Mouse (Mus musculus) G1E (cell line): ENCODE data around the gene Rtkn. TPM values are rescaled to one million over a fixed set of nuclear protein-coding genes. Genes with fewer than 3 reads are reported as not detected.

Experiments
- ATAC-seq: 2 replicates; pipeline ENCODE4 v1.8.0; 2016; ENCODE audit warnings: mild to moderate bottlenecking; ENCODE audit not compliant: insufficient number of reproducible peaks, poor library complexity, low FRiP score, severe bottlenecking; ENCODE audit errors: extremely low read depth
- DNase-seq: peaks from one replicate; pipeline ENCODE4 v3.0.0; 2012; ENCODE audit warnings: low spot score
- H3K27me3 ChIP-seq: 2 replicates; pipeline ENCODE4 v1.6.1; 2012; ENCODE audit warnings: mild to moderate bottlenecking, low read length, inconsistent platforms; ENCODE audit not compliant: insufficient read depth
- H3K36me3 ChIP-seq: replicated peaks from 2 replicates; pipeline ENCODE3; 2012; ENCODE audit warnings: mild to moderate bottlenecking, inconsistent platforms
- H3K4me1 ChIP-seq: 2 replicates; pipeline ENCODE4 v1.6.1; 2012; ENCODE audit warnings: low read depth, low read length, inconsistent platforms, mixed read lengths; ENCODE audit not compliant: insufficient read depth
- H3K4me3 ChIP-seq: 2 replicates; pipeline ENCODE4 v1.5.1; 2012; ENCODE audit warnings: low read depth, mild to moderate bottlenecking, inconsistent platforms, low read length, moderate library complexity, mixed read lengths
- H3K9me3 ChIP-seq: replicated peaks from 2 replicates; pipeline ENCODE4 v1.6.1; 2012; ENCODE audit warnings: inconsistent platforms
- CTCF ChIP-seq: IDR thresholded peaks from 2 replicates; pipeline ENCODE4 v1.5.1; 2012; ENCODE audit warnings: low read depth, low read length, inconsistent platforms, mixed read lengths
- GATA1 ChIP-seq: IDR thresholded peaks from 2 replicates; pipeline ENCODE4 v1.6.1; 2012; ENCODE audit warnings: borderline replicate concordance, low read length, inconsistent platforms, mixed read lengths
- GATA2 ChIP-seq: IDR thresholded peaks from 2 replicates; pipeline ENCODE4 v1.6.1; 2012; ENCODE audit warnings: low read depth, low read length, inconsistent platforms, borderline replicate concordance
- POLR2AphosphoS5 ChIP-seq: IDR thresholded peaks from 2 replicates; pipeline ENCODE4 v1.6.1; 2012; ENCODE audit warnings: low read depth, low read length, inconsistent platforms; ENCODE audit not compliant: insufficient replicate concordance
- TAL1 ChIP-seq: conservative IDR thresholded peaks from 2 replicates; pipeline ENCODE4 v1.6.1; 2012; ENCODE audit warnings: low read depth, low read length, inconsistent platforms, mixed read lengths
- polyA plus RNA-seq: library from polyadenylated mRNA; stranded (reverse); fragments of >175 nt; gene quantifications from 2 replicates; pipeline ENCODE4 v1.2.3, GENCODE M21; 2012
- total RNA-seq, 2 experiments: library from RNA; stranded (forward) in 1 of 2; stranded (reverse) in 1 of 2; fragments of 200-1000 nt in 1 of 2; fragments of >200 nt in 1 of 2; fragmentation: Nextera tagmentation in 1 of 2; gene quantifications; 2 replicates each; pipeline ENCODE4 v1.2.3; 2014 to 2017

Rtkn gene
- total and polyA plus RNA-seq, 3 experiments = 4.0 to 34.2 (median 7.6) TPM

- ATAC-seq (no peak), DNase-seq (no peak)
- Histone ChIP-seq H3K36me3 (peaks cover 77% of the 10 kb centered on the region), H3K9me3 (no peaks in the 10 kb centered on the region), H3K4me1 (peaks cover 18% of the 10 kb centered on the region), H3K4me3 (no peak overlapping the region), H3K27me3 (no peaks in the 10 kb centered on the region)
- TF ChIP-seq GATA1 (no peak), POLR2AphosphoS5 (no peak), CTCF (no peak), GATA2 (no peak), TAL1 (no peak)
Observed at GRCm38 (mm10) chr6:83175996-83176395, 40.7 kb downstream of the Rtkn start.

- no peak for DNase-seq
- ATAC-seq = no peak
- Histone ChIP-seq H3K4me1 (peaks cover 16% of the 10 kb centered on the region), H3K27me3 (no peaks in the 10 kb centered on the region), H3K9me3 (no peaks in the 10 kb centered on the region), H3K36me3 (peaks cover 74% of the 10 kb centered on the region), H3K4me3 (no peak overlapping the region)
- TF ChIP-seq GATA2 = no peak
- no peak for TF ChIP-seq TAL1
- TF ChIP-seq POLR2AphosphoS5 = no peak
- no peak for TF ChIP-seq GATA1
- TF ChIP-seq CTCF = no peak
Observed at GRCm38 (mm10) chr6:83179390-83180117, 44.3 kb downstream of the Rtkn start.

GRCm38 (mm10) chr6:83180605-83181004, 45.3 kb downstream of the Rtkn start:
- no peak overlapping the region for H3K4me3 ChIP-seq
- DNase-seq = no peak
- H3K9me3 ChIP-seq = no peaks in the 10 kb centered on the region
- no peak for TF ChIP-seq TAL1
- TF ChIP-seq CTCF = no peak
- TF ChIP-seq POLR2AphosphoS5 = no peak
- TF ChIP-seq GATA2 = no peak
- TF ChIP-seq GATA1 = no peak
- peaks cover 80% of the 10 kb centered on the region for H3K36me3 ChIP-seq
- H3K4me1 ChIP-seq = peaks cover 16% of the 10 kb centered on the region
- no peaks in the 10 kb centered on the region for H3K27me3 ChIP-seq
- no peak for ATAC-seq

GRCm38 (mm10) chr6:83184858-83185435, 49.7 kb downstream of the Rtkn start:
- DNase-seq = no peak
- no peak for TF ChIP-seq GATA2
- no peak for TF ChIP-seq POLR2AphosphoS5
- TF ChIP-seq CTCF = no peak
- TF ChIP-seq GATA1 = no peak
- TF ChIP-seq TAL1 = no peak
- Histone ChIP-seq H3K27me3 (no peaks in the 10 kb centered on the region), H3K36me3 (peaks cover 92% of the 10 kb centered on the region), H3K9me3 (no peaks in the 10 kb centered on the region), H3K4me3 (no peak overlapping the region), H3K4me1 (peaks cover 7% of the 10 kb centered on the region)
- no peak for ATAC-seq

GRCm38 (mm10) chr6:83185895-83186861, 50.9 kb downstream of the Rtkn start:
- H3K27me3 ChIP-seq = no peaks in the 10 kb centered on the region
- DNase-seq (no peak), ATAC-seq (no peak)
- H3K36me3 ChIP-seq = peaks cover 95% of the 10 kb centered on the region
- H3K4me1 ChIP-seq = peaks cover 7% of the 10 kb centered on the region; the same call in 1 of the 2 replicates
- no peak overlapping the region for H3K4me3 ChIP-seq
- H3K9me3 ChIP-seq = no peaks in the 10 kb centered on the region
- no peak for TF ChIP-seq CTCF
- no peak for TF ChIP-seq GATA1
- no peak for TF ChIP-seq GATA2
- TF ChIP-seq TAL1 = no peak
- TF ChIP-seq POLR2AphosphoS5 = no peak

- Histone ChIP-seq H3K36me3 (peaks cover 100% of the 10 kb centered on the region), H3K27me3 (no peaks in the 10 kb centered on the region), H3K4me1 (peaks cover 7% of the 10 kb centered on the region; the same call in 1 of the 2 replicates), H3K4me3 (no peak overlapping the region), H3K9me3 (no peaks in the 10 kb centered on the region)
- ATAC-seq (no peak), DNase-seq (no peak)
- TF ChIP-seq GATA1 = no peak
- TF ChIP-seq CTCF = no peak
- TF ChIP-seq GATA2 = no peak
Observed at GRCm38 (mm10) chr6:83186946-83187345, 51.7 kb downstream of the Rtkn start.
